Mouse (Mus musculus): ENCODE measurements around the gene Fmnl2. TPM values are rescaled to one million over a fixed set of nuclear protein-coding genes. Genes with fewer than 3 reads are reported as not detected.
A peak's percentile ranks its signal among the peaks of the same experiment; 100 is the strongest.

The Fmnl2 gene
- total RNA-seq, 1 experiment from 2014 or later = 20.6 TPM

DNA sequence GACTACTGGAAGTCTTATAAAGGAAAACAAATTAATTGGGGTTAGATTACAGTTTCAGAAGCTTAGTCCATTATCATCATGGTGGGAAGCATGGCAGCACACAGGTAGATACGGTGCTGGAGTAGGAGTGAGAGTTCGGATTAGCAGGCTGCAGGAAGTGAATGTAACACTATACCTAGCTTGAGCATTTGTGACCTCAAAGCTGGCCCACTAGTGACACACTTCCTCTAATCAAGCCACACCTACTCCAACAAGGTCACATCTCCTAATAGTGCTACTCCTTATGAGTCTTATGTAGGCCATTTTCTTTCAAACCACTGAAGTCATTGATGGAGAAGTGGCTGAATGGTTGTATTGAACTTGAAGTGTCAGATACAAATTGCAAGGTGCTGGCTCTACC lies 73.7 kb downstream of the Fmnl2 start:
- no peak for ATAC-seq (replicated peaks in 1 of 2; ENCODE audit: insufficient read depth in 1 of 2, low FRiP score in 2 of 2, low TSS enrichment in 1 of 2, low read depth in 1 of 2, poor library complexity in 2 of 2, severe bottlenecking in 2 of 2)

DNA sequence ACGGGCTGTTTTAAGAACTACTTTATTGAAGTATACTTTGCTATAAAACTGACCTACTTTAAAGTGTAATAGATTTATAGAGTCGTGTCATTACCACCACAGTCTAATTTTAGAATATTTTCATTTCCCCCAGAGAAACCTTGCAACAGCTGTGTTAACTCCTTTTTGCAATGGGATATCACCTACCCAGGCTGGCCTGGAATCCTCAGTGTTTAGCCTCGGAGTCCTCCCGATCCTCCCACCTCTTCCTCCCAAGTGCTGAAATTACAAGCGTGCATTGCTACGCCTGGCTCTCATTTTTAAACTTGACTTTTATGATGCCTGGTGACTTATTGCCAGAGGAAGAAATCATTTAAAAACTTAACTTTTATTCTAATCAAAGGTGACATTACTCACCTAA lies 78.2 kb downstream of the Fmnl2 start:
- ATAC-seq (replicated peaks in 1 of 2; ENCODE audit: insufficient read depth in 1 of 2, low FRiP score in 2 of 2, low TSS enrichment in 1 of 2, low read depth in 1 of 2, poor library complexity in 2 of 2, severe bottlenecking in 2 of 2) = no peak

GRCm38 (mm10) chr2:52938351-52939074 lies 80.9 kb downstream of the Fmnl2 start:
- peak in 1 of 2 experiments; percentile 39; a peak in 1 of 4 replicates for ATAC-seq (replicated peaks in 1 of 2; ENCODE audit: insufficient read depth in 1 of 2, low FRiP score in 2 of 2, low TSS enrichment in 1 of 2, low read depth in 1 of 2, poor library complexity in 2 of 2, severe bottlenecking in 2 of 2)

GRCm38 (mm10) chr2:52943644-52944423 lies 86.2 kb downstream of the Fmnl2 start:
- ATAC-seq (replicated peaks in 1 of 2; ENCODE audit: insufficient read depth in 1 of 2, low FRiP score in 2 of 2, low TSS enrichment in 1 of 2, low read depth in 1 of 2, poor library complexity in 2 of 2, severe bottlenecking in 2 of 2) = no peak

DNA sequence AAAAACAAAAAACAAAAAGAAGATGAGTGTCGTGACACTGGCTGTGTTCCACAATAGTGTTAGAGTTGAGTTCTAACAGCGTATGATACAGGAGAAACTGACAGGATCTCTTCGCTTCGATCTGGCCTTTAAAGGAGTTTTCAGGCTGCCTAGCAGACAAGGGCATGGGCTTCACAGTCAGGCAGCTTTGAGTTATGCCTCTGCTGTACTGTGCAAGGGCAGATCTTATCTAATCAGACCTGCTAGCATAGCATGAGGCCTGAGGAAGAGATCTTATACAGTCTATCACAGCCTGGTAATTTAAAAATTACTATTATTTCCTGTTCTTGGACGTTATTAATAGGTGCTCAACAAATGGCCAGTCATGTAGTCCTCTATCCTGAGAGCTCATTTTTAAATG lies 86.9 kb downstream of the Fmnl2 start:
- no peak for ATAC-seq (replicated peaks in 1 of 2; ENCODE audit: insufficient read depth in 1 of 2, low FRiP score in 2 of 2, low TSS enrichment in 1 of 2, low read depth in 1 of 2, poor library complexity in 2 of 2, severe bottlenecking in 2 of 2)

DNA sequence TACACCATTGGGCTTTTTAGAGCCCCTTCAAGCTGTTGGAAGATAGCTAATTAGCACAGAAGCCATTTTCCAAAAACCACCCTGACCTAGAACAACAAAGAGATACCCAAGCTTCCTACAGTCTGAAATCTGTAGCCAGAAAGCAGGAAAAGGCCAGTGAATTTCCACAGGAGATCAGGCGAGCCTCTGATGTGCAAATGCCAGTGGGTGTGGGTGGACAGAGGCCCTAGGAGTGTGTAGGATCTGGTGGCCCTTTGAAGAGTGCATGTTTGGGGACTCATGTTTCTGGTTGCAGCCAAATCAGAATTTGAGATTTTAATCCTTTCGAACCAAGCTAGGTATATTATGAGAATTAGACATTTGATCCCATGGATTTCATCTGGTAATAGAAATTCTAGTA lies 88.4 kb downstream of the Fmnl2 start:
- ATAC-seq (replicated peaks in 1 of 2; ENCODE audit: insufficient read depth in 1 of 2, low FRiP score in 2 of 2, low TSS enrichment in 1 of 2, low read depth in 1 of 2, poor library complexity in 2 of 2, severe bottlenecking in 2 of 2) = no peak

DNA sequence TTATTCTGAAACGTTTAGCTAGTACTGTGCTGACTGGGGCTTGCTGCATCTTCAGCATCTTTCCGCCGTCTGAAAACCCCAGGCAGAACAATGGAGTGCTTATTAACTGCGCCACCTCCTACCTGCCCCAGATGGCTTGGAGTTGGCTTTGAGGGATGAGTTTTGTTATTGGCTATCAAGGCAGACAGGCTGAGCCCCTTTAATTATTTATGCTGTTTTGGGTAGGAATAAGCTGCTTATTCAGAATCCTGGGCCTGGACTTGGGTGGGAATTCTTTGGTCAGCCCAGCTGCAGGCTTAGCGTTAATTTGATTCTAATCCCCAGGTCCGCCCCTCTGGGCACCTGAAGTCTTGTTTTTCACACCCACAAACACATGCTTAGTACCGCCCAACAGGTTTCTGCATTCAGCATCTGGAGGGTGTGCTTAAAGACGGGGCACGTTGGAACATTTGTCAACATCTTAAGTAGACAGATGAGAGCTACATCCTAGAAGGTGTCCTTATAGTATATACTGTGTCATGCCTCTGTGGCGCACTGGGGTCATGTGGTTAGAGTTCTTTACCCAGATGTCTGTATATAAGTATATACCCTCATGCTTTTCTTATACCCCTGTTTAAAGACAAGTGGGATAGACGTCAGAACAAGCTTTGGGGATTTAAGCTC lies 89.0 kb downstream of the Fmnl2 start:
- no peak for ATAC-seq (replicated peaks in 1 of 2; ENCODE audit: insufficient read depth in 1 of 2, low FRiP score in 2 of 2, low TSS enrichment in 1 of 2, low read depth in 1 of 2, poor library complexity in 2 of 2, severe bottlenecking in 2 of 2)

DNA sequence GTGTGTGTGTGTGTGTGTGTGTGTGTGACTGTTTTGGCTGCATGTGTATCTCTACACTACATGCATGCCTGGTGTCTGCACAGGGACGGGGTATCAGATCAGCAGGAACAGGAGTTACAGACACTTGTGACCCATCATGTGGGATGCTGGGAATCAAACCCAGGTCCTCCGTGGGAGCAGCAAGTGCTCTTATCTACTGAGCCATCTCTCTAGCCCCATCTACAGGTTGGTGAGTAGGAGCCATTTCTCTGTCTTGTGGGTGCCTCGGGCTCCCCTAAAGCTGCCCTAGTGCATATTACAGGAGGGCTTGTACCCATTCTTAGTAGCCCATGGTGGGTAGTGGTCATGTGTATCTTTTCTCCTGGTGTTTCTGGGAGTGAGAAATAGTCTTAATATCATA lies 90.7 kb downstream of the Fmnl2 start:
- no peak for ATAC-seq (replicated peaks in 1 of 2; ENCODE audit: insufficient read depth in 1 of 2, low FRiP score in 2 of 2, low TSS enrichment in 1 of 2, low read depth in 1 of 2, poor library complexity in 2 of 2, severe bottlenecking in 2 of 2)

- no peak for ATAC-seq (replicated peaks in 1 of 2; ENCODE audit: insufficient read depth in 1 of 2, low FRiP score in 2 of 2, low TSS enrichment in 1 of 2, low read depth in 1 of 2, poor library complexity in 2 of 2, severe bottlenecking in 2 of 2)
Measured at GRCm38 (mm10) chr2:52949556-52949955, 91.9 kb downstream of the Fmnl2 start.

DNA sequence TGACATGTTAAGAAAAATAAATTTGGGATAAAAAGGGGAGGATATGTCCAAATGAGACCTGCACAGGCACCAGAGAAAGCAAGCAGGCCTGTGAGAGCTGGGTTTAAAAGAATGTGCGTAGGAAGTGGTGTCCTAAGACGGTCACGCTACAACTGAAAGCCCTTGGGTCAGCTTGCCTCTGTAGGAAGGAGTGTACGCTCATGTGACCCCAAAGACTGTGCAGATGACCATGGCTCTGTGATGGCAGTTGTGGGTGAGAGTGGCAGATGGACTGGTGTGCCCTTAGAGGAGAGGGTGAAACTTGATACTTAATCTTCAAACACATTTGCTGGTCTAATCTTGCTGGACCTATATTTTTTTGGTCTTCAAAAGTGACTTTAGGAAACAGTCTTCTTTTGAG lies 92.6 kb downstream of the Fmnl2 start:
- no peak for ATAC-seq (replicated peaks in 1 of 2; ENCODE audit: insufficient read depth in 1 of 2, low FRiP score in 2 of 2, low TSS enrichment in 1 of 2, low read depth in 1 of 2, poor library complexity in 2 of 2, severe bottlenecking in 2 of 2)

- ATAC-seq (replicated peaks in 1 of 2; ENCODE audit: insufficient read depth in 1 of 2, low FRiP score in 2 of 2, low TSS enrichment in 1 of 2, low read depth in 1 of 2, poor library complexity in 2 of 2, severe bottlenecking in 2 of 2) = no peak
Measured at GRCm38 (mm10) chr2:52952202-52952730, 94.6 kb downstream of the Fmnl2 start.

- ATAC-seq (replicated peaks in 1 of 2; ENCODE audit: insufficient read depth in 1 of 2, low FRiP score in 2 of 2, low TSS enrichment in 1 of 2, low read depth in 1 of 2, poor library complexity in 2 of 2, severe bottlenecking in 2 of 2) = peak; percentile 87 to 89
Measured at GRCm38 (mm10) chr2:52955090-52955489, 97.4 kb downstream of the Fmnl2 start.

DNA sequence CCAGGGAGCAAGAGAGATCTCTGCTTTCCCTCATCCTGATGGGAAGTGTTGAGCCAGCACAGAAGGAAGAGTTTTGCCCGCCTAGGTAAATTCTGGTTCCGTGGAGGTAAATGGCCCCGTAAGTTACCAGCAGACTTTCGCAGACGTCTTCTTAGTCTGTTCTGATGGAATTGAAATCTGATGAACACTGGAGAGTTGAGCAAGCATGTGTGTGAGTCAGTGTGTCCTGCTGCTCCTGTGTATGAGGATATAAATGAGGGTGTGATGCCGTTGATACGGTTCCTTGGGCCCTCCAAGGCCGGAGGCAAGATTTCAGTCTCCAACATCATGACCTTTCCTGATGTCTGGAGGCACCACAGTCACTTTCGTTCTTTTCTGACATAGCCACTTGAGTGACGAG lies 98.2 kb downstream of the Fmnl2 start:
- ATAC-seq (replicated peaks in 1 of 2; ENCODE audit: insufficient read depth in 1 of 2, low FRiP score in 2 of 2, low TSS enrichment in 1 of 2, low read depth in 1 of 2, poor library complexity in 2 of 2, severe bottlenecking in 2 of 2) = no peak

- no peak for ATAC-seq (replicated peaks in 1 of 2; ENCODE audit: insufficient read depth in 1 of 2, low FRiP score in 2 of 2, low TSS enrichment in 1 of 2, low read depth in 1 of 2, poor library complexity in 2 of 2, severe bottlenecking in 2 of 2)
Measured at GRCm38 (mm10) chr2:52957771-52958534, 100.3 kb downstream of the Fmnl2 start.

GRCm38 (mm10) chr2:52958535-52959290 lies 101.1 kb downstream of the Fmnl2 start:
- peak; percentile 43 to 73 for ATAC-seq (replicated peaks in 1 of 2; ENCODE audit: insufficient read depth in 1 of 2, low FRiP score in 2 of 2, low TSS enrichment in 1 of 2, low read depth in 1 of 2, poor library complexity in 2 of 2, severe bottlenecking in 2 of 2)

GRCm38 (mm10) chr2:52959291-52959621 lies 101.6 kb downstream of the Fmnl2 start:
- no peak for ATAC-seq (replicated peaks in 1 of 2; ENCODE audit: insufficient read depth in 1 of 2, low FRiP score in 2 of 2, low TSS enrichment in 1 of 2, low read depth in 1 of 2, poor library complexity in 2 of 2, severe bottlenecking in 2 of 2)

- ATAC-seq (replicated peaks in 1 of 2; ENCODE audit: insufficient read depth in 1 of 2, low FRiP score in 2 of 2, low TSS enrichment in 1 of 2, low read depth in 1 of 2, poor library complexity in 2 of 2, severe bottlenecking in 2 of 2) = no peak
Measured at GRCm38 (mm10) chr2:52959982-52960381, 102.3 kb downstream of the Fmnl2 start.

All from hematopoietic stem cell, adult 5-6 weeks (primary cell).